9 mouse cellular contexts compared by ENCODE assay signal in genomic region chr1:193368055-193368454, GRCm38 (mm10). TPM values are rescaled to one million over a fixed set of nuclear protein-coding genes. Genes with fewer than 3 reads are reported as not detected.
DNase-seq lines count a peak whose midpoint lies in the region; ATAC-seq and TF ChIP-seq lines count a peak whose summit lies in the region.
"Had no signal": no experiment of that assay in that cellular context is flagged by ENCODE, and none has a peak within 500 bp of the region (broad histone marks: within the 10 kb centered on the region; RNA-seq: fewer than 3 reads in every experiment).

No protein-coding gene starts in this region.

- peak overlapping the region; percentile 84 for H3K4me2 ChIP-seq in forebrain, postnatal 0 days (ENCODE audit: low read depth)
- peak overlapping the region; percentile 79 for H3K4me2 ChIP-seq in hindbrain, embryonic 15.5 days
- H3K4me2 ChIP-seq in lung, embryonic 16.5 days (ENCODE audit: low read depth, low read length), result peak overlapping the region; percentile 56
- H3K4me2 ChIP-seq: liver, embryonic 13.5 days had no signal

- peak overlapping the region; percentile 71 for H3K9ac ChIP-seq in forebrain, postnatal 0 days
- peak overlapping the region; percentile 44 for H3K9ac ChIP-seq in hindbrain, embryonic 15.5 days
- H3K9ac ChIP-seq in lung, embryonic 16.5 days (ENCODE audit: low read length), result peak overlapping the region; percentile 25
- H3K9ac ChIP-seq: liver, embryonic 13.5 days had no signal

- WGBS in forebrain, postnatal 0 days, result 5% methylated on average over 10 of the region's 10 CpGs
- 7% methylated on average over 10 of the region's 10 CpGs for WGBS in hindbrain, embryonic 15.5 days
- 34% methylated on average over 10 of the region's 10 CpGs for WGBS in lung, embryonic 16.5 days

- H3K4me1 ChIP-seq in forebrain, postnatal 0 days (ENCODE audit: insufficient read depth), result peaks cover 16% of the 10 kb centered on the region
- H3K4me1 ChIP-seq in hindbrain, embryonic 15.5 days (replicated peaks), result peaks cover 34% of the 10 kb centered on the region
- no peaks in the 10 kb centered on the region; the same call in none of the 2 replicates for H3K4me1 ChIP-seq in lung, embryonic 16.5 days (replicated peaks; ENCODE audit: control insufficient read depth, insufficient read depth, low read length)
- H3K4me1 ChIP-seq: liver, embryonic 13.5 days had no signal

- H3K27me3 ChIP-seq in forebrain, postnatal 0 days (ENCODE audit: insufficient read depth, low read length), result no peaks in the 10 kb centered on the region
- H3K27me3 ChIP-seq in hindbrain, embryonic 15.5 days, result no peaks in the 10 kb centered on the region
- no peaks in the 10 kb centered on the region for H3K27me3 ChIP-seq in lung, embryonic 16.5 days (ENCODE audit: control insufficient read depth, insufficient read depth, low read depth, low read length)
- H3K27me3 ChIP-seq: liver, embryonic 13.5 days had no signal

- H3K36me3 ChIP-seq in forebrain, postnatal 0 days (ENCODE audit: insufficient read depth), result no peaks in the 10 kb centered on the region
- H3K36me3 ChIP-seq in hindbrain, embryonic 15.5 days, result no peaks in the 10 kb centered on the region
- no peaks in the 10 kb centered on the region for H3K36me3 ChIP-seq in lung, embryonic 16.5 days (ENCODE audit: control insufficient read depth, insufficient read depth, low read length)
- H3K36me3 ChIP-seq: liver, embryonic 13.5 days had no signal

- no peaks in the 10 kb centered on the region for H3K9me3 ChIP-seq in forebrain, postnatal 0 days (ENCODE audit: low read length)
- H3K9me3 ChIP-seq in hindbrain, embryonic 15.5 days, result no peaks in the 10 kb centered on the region
- H3K9me3 ChIP-seq in lung, embryonic 16.5 days (ENCODE audit: control insufficient read depth, low read length), result no peaks in the 10 kb centered on the region
- H3K9me3 ChIP-seq: liver, embryonic 13.5 days had no signal

- peak; percentile 39 for DNase-seq in embryo, embryonic 10 days (ENCODE audit: low spot score)
- DNase-seq in embryo, embryonic 9.5 days (ENCODE audit: extremely low spot score), result no peak
- peak; percentile 81 for DNase-seq in forebrain, postnatal 0 days
- peak; percentile 88 to 89 for DNase-seq in right cerebral cortex, postnatal 10 days (ENCODE audit: low spot score in 2 of 2)
- DNase-seq in T-cell, adult 2 months (ENCODE audit: low spot score), result no peak
- DNase-seq in adrenal gland, postnatal 36 days, result no peak
- DNase-seq: liver, embryonic 13.5 days had no signal

- H3K4me3 ChIP-seq in forebrain, postnatal 0 days (ENCODE audit: low read depth, low read length), result peak overlapping the region; percentile 56
- H3K4me3 ChIP-seq in hindbrain, embryonic 15.5 days, result peak overlapping the region; percentile 48
- H3K4me3 ChIP-seq in lung, embryonic 16.5 days (ENCODE audit: low read length), result peak overlapping the region; percentile 57
- H3K4me3 ChIP-seq: liver, embryonic 13.5 days had no signal

- TF ChIP-seq CTCF in forebrain, postnatal 0 days (IDR thresholded peaks at IDR 0.05; ENCODE audit: low read depth), result peak; percentile 14; the same call in 1 of the 2 replicates

- H3K27ac ChIP-seq in forebrain, postnatal 0 days (ENCODE audit: low read depth, low read length), result peak overlapping the region; percentile 77
- H3K27ac ChIP-seq in hindbrain, embryonic 15.5 days (replicated peaks), result peak overlapping the region; percentile 70
- peak overlapping the region; percentile 83 for H3K27ac ChIP-seq in lung, embryonic 16.5 days (ENCODE audit: low read length)
- H3K27ac ChIP-seq: liver, embryonic 13.5 days had no signal

- ATAC-seq in forebrain, postnatal 0 days, result peak; percentile 80
- peak; percentile 67 for ATAC-seq in hindbrain, embryonic 15.5 days (ENCODE audit: low FRiP score, low read depth)
- ATAC-seq in lung, embryonic 16.5 days (ENCODE audit: low read depth), result peak; percentile 86

RNA-seq across cellular contexts. Expression of gene Camk1g, which starts 2.0 kb away (rescaled TPM):
- 50.3 and 56.1 TPM in 2 replicates for total RNA-seq in forebrain, postnatal 0 days (2014; rRNA removed)
- 37.4 and 46.0 TPM in 2 replicates for polyA plus RNA-seq in forebrain, postnatal 0 days (2015; fragmentation: Nextera tagmentation; extraction: Ambion mirVana)
- polyA plus RNA-seq in hindbrain, embryonic 15.5 days (2015; fragmentation: Nextera tagmentation; extraction: Ambion mirVana), result 40.5 and 41.0 TPM in 2 replicates
- 43.2 and 45.0 TPM in 2 replicates for polyA plus RNA-seq in lung, embryonic 16.5 days (2015; fragmentation: Nextera tagmentation; extraction: Ambion mirVana)
- under 1 TPM; 0.26 TPM for total RNA-seq in adrenal gland, postnatal 36 days (2021)

Comparison
In these comparisons a context has a peak if more than half of its experiments do, and no peak if none do; other contexts are left out.
1. DNase-seq: peak in embryo, embryonic 10 days (single experiment), forebrain, postnatal 0 days (single experiment) and right cerebral cortex, postnatal 10 days (2 of 2); none in embryo, embryonic 9.5 days (single experiment), T-cell, adult 2 months (single experiment) and adrenal gland, postnatal 36 days (0 of 2).
2. Peak in every context shown above with its lines, with median percentiles within 50 percentile points of each other: ATAC-seq, H3K27ac ChIP-seq, H3K4me2 ChIP-seq, H3K4me3 ChIP-seq and H3K9ac ChIP-seq.